Mouse (Mus musculus) cerebellum, adult 2 months (tissue): ENCODE data around the gene Fxyd5. TPM values are rescaled to one million over a fixed set of nuclear protein-coding genes. Genes with fewer than 3 reads are reported as not detected.

Experiments
- DNase-seq, 2 experiments: peaks; one replicate each; pipeline ENCODE4 v3.0.0; 2021
- H3K27ac ChIP-seq: fragments of 200-500 bp; 2 replicates; pipeline ENCODE4 v1.5.1; 2012; ENCODE audit warnings: low read length, control low read depth, inconsistent platforms; ENCODE audit not compliant: insufficient read depth
- H3K27me3 ChIP-seq: fragments of 200-500 bp; 2 replicates; pipeline ENCODE4 v1.6.1; 2012; ENCODE audit warnings: inconsistent platforms, mild to moderate bottlenecking, low read length, moderate library complexity; ENCODE audit not compliant: control insufficient read depth, insufficient read depth
- H3K4me1 ChIP-seq: fragments of 200-500 bp; 2 replicates; pipeline ENCODE4 v1.6.1; 2011; ENCODE audit warnings: low read length; ENCODE audit not compliant: control insufficient read depth, insufficient read depth
- H3K4me3 ChIP-seq: fragments of 200-500 bp; replicated peaks from 2 replicates; pipeline ENCODE3; 2011; ENCODE audit warnings: mild to moderate bottlenecking, low read depth, low read length, control low read depth; ENCODE audit not compliant: insufficient read depth
- CTCF ChIP-seq: fragments of 200-500 bp; IDR thresholded peaks from 2 replicates; pipeline ENCODE4 v1.5.1; 2011; ENCODE audit warnings: low read depth, mild to moderate bottlenecking, control low read depth, low read length, moderate library complexity, borderline replicate concordance; ENCODE audit not compliant: insufficient read depth
- POLR2A ChIP-seq: fragments of 200-500 bp; IDR thresholded peaks from 2 replicates; pipeline ENCODE4 v1.6.1; 2011; ENCODE audit warnings: low read length, control low read depth, borderline replicate concordance; ENCODE audit not compliant: insufficient read depth
- WGBS: fragments of 180-500 bp; shearing (Covaris S2); methylation state at CpG from one replicate; pipeline ENCODE4 v1.1.7; 2018; 5-methylcytosine and 5-hydroxymethylcytosine counted together
- polyA plus RNA-seq: library from polyadenylated mRNA; depleted of rRNA; stranded (reverse); fragments of >200 nt; gene quantifications from 2 replicates; pipeline ENCODE4 v1.2.3, GENCODE M21; 2012

Gene Fxyd5
- polyA plus RNA-seq, 1 experiment = 9.0 TPM

DNA sequence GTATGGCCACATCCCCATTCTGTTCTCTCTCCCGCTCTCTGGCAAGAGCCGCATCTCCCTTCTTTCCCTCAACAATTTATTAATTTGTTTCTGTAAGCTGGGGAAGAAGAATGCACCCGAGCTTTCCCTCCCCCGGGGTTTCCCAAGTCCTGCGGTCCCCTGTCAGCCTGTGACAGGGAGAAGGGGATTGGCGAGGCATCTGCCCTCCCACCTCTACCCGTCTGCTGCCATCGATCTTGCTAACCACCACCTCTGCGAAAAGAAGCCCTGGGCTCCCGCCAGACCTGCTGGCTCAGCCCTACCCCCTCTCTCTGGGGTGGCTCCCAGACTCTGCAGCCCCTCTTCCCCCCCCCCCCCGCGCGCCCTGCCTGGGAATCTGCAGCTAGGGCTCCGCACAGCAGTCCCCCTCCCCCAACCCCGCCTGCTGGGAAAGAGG lies 7.6 kb upstream of the Fxyd5 start:
- Histone ChIP-seq H3K27ac (no peak overlapping the region), H3K4me3 (peak overlapping the region; percentile 50), H3K4me1 (peaks cover 12% of the 10 kb centered on the region; the same call in 1 of the 2 replicates), H3K27me3 (peaks cover under 1% of the 10 kb centered on the region; the same call in 1 of the 2 replicates)
- DNase-seq = peak in 1 of 2 experiments; percentile 51
- TF ChIP-seq POLR2A (no peak), CTCF (no peak)
- WGBS = 1% methylated on average over 14 of the region's 15 CpGs

- Histone ChIP-seq H3K27ac (no peak overlapping the region), H3K27me3 (peaks cover 3% of the 10 kb centered on the region; the same call in 1 of the 2 replicates), H3K4me3 (peak overlapping the region; percentile 50), H3K4me1 (peaks cover 12% of the 10 kb centered on the region; the same call in 1 of the 2 replicates)
- 24% methylated on average over 5 of the region's 5 CpGs for WGBS
- TF ChIP-seq CTCF (no peak), POLR2A (no peak)
- DNase-seq = peak; percentile 76 to 77
These were observed 7.0 kb upstream of the Fxyd5 start for GRCm38 (mm10) chr7:31049135-31049845.

DNA sequence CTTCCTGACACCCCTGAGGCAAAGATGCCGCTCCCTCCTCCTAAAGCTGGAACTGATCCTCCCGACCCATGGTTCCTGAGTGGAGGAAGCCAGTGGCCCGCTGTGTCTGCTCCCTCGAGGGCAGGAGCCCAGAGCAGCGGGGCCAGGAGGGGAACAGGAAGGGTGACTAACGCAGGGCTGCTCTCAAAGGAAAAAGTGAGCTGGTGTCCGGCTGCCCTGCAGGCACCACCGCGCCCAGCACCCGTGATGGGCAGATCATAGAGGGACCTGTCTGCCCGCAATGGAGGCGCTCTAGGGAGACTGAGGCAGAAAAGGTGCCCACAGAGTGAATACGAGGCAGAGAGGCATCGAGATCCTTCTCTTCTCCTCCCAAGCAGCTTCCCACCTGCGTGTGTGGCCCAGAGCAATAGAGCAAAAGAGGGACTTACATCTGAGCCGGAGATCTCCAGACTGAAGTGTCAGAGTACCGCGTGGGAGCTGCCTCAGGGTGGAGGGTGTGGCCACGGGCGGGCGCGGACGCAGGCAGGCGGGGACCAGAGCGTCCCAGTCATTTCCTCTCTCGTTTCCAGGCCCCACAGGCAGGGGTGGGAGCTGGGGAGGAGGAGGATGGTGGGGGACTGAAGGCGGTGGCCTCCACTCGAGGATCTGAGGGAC lies 492 bp downstream of the Fxyd5 start:
- Histone ChIP-seq H3K4me1 (no peaks in the 10 kb centered on the region), H3K4me3 (no peak overlapping the region), H3K27ac (no peak overlapping the region), H3K27me3 (peaks cover 5% of the 10 kb centered on the region; the same call in 1 of the 2 replicates)
- 12% methylated on average over 28 of the region's 28 CpGs for WGBS
- DNase-seq = no peak
- TF ChIP-seq CTCF (no peak), POLR2A (no peak)

- no peak overlapping the region for H3K4me3 ChIP-seq
- WGBS = 41% methylated on average over 8 of the region's 8 CpGs
- peaks cover 5% of the 10 kb centered on the region; the same call in 1 of the 2 replicates for H3K27me3 ChIP-seq
- no peak for TF ChIP-seq CTCF
- no peak for DNase-seq
- no peak overlapping the region for H3K27ac ChIP-seq
- no peaks in the 10 kb centered on the region for H3K4me1 ChIP-seq
These were observed 1.3 kb downstream of the Fxyd5 start for GRCm38 (mm10) chr7:31041023-31041407.

DNA sequence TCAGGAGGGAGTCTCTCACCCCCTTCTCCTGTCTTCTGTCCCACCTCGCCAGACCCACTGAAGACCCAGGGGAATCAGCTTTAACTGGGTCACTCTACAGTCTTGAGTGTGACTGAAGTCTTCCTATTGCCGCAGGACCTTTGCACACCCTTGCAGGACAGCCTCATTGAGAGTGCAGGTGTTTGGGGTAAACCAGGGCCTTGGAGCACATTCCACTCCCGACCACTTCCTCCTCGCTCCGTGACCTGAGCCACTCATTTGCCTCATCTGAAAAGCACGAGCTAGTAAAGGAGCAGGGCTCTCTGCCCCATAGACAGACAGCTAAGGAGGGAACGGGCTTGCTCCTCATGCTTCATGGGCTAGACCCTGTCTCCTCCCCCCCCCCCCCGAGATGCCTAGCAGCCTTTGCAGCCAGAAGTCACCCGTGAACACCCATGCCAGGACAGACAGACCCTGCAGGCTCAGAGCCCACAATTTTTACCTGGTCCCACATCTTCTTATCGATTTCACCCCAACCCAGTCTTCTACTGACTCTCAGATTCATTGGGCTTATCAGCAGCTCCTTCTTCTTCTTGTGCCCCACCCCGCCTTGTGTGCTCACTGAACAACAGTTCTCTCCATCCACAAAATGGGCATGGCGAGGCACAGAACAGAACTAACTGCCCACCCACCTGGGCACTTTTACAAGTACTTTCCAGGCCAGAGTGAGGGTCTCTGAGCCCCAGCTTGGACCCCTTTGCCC lies 1.8 kb downstream of the Fxyd5 start:
- Histone ChIP-seq H3K27me3 (peaks cover 5% of the 10 kb centered on the region; the same call in 1 of the 2 replicates), H3K4me1 (no peaks in the 10 kb centered on the region), H3K4me3 (no peak overlapping the region), H3K27ac (no peak overlapping the region)
- no peak for TF ChIP-seq POLR2A
- no peak for TF ChIP-seq CTCF
- WGBS = 72% methylated on average over 12 of the region's 12 CpGs
- DNase-seq = no peak

- WGBS = 88% methylated on average over 4 of the region's 4 CpGs
- TF ChIP-seq POLR2A = no peak
- no peak for TF ChIP-seq CTCF
These were observed 3.3 kb downstream of the Fxyd5 start for GRCm38 (mm10) chr7:31039011-31039410.

DNA sequence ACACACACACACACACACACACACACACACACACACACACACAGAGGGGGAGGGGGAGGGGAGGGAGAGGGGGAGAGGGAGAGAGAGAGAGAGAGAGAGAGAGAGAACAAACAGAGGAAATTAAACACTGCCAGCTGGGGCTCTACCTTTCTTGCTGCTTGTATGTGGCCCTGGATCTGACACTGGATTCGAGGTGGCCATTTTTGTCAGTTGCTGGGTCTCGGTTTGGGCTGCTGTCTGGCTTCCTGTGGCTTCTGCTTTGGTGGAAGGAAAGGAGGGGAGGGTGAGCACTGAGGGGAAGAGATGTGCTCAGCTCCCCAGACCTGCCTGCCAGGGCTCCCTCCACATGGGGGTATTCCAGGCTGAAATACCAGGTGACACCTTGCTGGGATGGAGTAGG lies 4.6 kb downstream of the Fxyd5 start:
- Histone ChIP-seq H3K27ac (no peak overlapping the region), H3K27me3 (peaks cover under 1% of the 10 kb centered on the region; the same call in 1 of the 2 replicates), H3K4me1 (0 out of 2 replicates have a peak, but pooled peaks cover 2% of the 10 kb centered on the region), H3K4me3 (no peak overlapping the region)
- no peak for DNase-seq
- WGBS = 56% methylated on average over 2 of the region's 2 CpGs
- TF ChIP-seq CTCF (no peak), POLR2A (no peak)

More at GRCm38 (mm10) chr7:31039011-31039410, 3.3 kb downstream of the Fxyd5 start:
- H3K4me1 ChIP-seq = 0 out of 2 replicates have a peak, but pooled peaks cover 2% of the 10 kb centered on the region
- H3K4me3 ChIP-seq = no peak overlapping the region
- peaks cover 2% of the 10 kb centered on the region; the same call in 1 of the 2 replicates for H3K27me3 ChIP-seq
- no peak for DNase-seq
- H3K27ac ChIP-seq = no peak overlapping the region
